Mouse (Mus musculus) stomach, postnatal 0 days (tissue): Measurements from ENCODE around the gene Rest. TPM values are rescaled to one million over a fixed set of nuclear protein-coding genes. Genes with fewer than 3 reads are reported as not detected.

Experiments used
- ATAC-seq: fragments of 200-750 bp; cut with Nextera tagmentation; 2 replicates; pipeline ENCODE4 v1.8.0; 2017; ENCODE audit not compliant: low FRiP score, low TSS enrichment
- DNase-seq: peaks from one replicate; pipeline ENCODE4 v3.0.0-alpha.2; 2016; ENCODE audit warnings: low spot score
- H3K27ac ChIP-seq: fragments of 300-500 bp; sonication (generic); replicated peaks from 2 replicates; pipeline ENCODE4 v1.5.1; 2014; ENCODE audit warnings: mild to moderate bottlenecking, control low read depth
- H3K27me3 ChIP-seq: fragments of 300-500 bp; sonication (generic); 2 replicates; pipeline ENCODE4 v1.6.1; 2014; ENCODE audit warnings: low read length; ENCODE audit not compliant: control insufficient read depth, insufficient read depth
- H3K36me3 ChIP-seq: fragments of 300-500 bp; sonication (generic); 2 replicates; pipeline ENCODE4 v1.6.1; 2014; ENCODE audit warnings: low read length, mixed read lengths; ENCODE audit not compliant: control insufficient read depth, insufficient read depth
- H3K4me1 ChIP-seq: fragments of 300-500 bp; sonication (generic); replicated peaks from 2 replicates; pipeline ENCODE4 v1.6.1; 2014; ENCODE audit warnings: antibody characterized with exemption; ENCODE audit not compliant: control insufficient read depth, insufficient read depth
- H3K4me2 ChIP-seq: fragments of 300-500 bp; sonication (generic); replicated peaks from 2 replicates; pipeline ENCODE4 v1.6.1; 2014; ENCODE audit warnings: low read depth, mild to moderate bottlenecking, control low read depth, moderate library complexity
- H3K4me3 ChIP-seq: fragments of 300-500 bp; sonication (generic); 2 replicates; pipeline ENCODE4 v1.5.1; 2014; ENCODE audit warnings: low read depth, low read length, control low read depth
- H3K9ac ChIP-seq: fragments of 300-500 bp; sonication (generic); 2 replicates; pipeline ENCODE4 v1.6.1; 2014; ENCODE audit warnings: mild to moderate bottlenecking, low read length, control low read depth, mixed read lengths
- H3K9me3 ChIP-seq: fragments of 300-500 bp; sonication (generic); 2 replicates; pipeline ENCODE4 v1.6.1; 2016; ENCODE audit warnings: low read length; ENCODE audit not compliant: control insufficient read depth
- CTCF ChIP-seq: IDR thresholded peaks from 2 replicates; pipeline ENCODE4 v1.5.1; 2016; ENCODE audit warnings: antibody characterized with exemption, low read depth, mild to moderate bottlenecking, moderate library complexity
- EP300 ChIP-seq: optimal IDR thresholded peaks from 2 replicates; pipeline ENCODE3; 2016; ENCODE audit warnings: antibody characterized with exemption
- WGBS: fragments of 180-500 bp; shearing (Covaris S2); extraction: QIAGEN DNeasy Blood & Tissue Kit; methylation state at CpG from one replicate; pipeline ENCODE4 v1.1.7; 2014; 5-methylcytosine and 5-hydroxymethylcytosine counted together
- polyA plus RNA-seq: library from polyadenylated mRNA; unstranded; fragments of >200 nt; fragmentation: Nextera tagmentation; extraction: Ambion mirVana; gene quantifications from 2 replicates; pipeline ENCODE4 v1.2.1, GENCODE M21; 2015

Gene Rest
- polyA plus RNA-seq, 1 experiment from 2014 or later: 12.5 TPM

DNA sequence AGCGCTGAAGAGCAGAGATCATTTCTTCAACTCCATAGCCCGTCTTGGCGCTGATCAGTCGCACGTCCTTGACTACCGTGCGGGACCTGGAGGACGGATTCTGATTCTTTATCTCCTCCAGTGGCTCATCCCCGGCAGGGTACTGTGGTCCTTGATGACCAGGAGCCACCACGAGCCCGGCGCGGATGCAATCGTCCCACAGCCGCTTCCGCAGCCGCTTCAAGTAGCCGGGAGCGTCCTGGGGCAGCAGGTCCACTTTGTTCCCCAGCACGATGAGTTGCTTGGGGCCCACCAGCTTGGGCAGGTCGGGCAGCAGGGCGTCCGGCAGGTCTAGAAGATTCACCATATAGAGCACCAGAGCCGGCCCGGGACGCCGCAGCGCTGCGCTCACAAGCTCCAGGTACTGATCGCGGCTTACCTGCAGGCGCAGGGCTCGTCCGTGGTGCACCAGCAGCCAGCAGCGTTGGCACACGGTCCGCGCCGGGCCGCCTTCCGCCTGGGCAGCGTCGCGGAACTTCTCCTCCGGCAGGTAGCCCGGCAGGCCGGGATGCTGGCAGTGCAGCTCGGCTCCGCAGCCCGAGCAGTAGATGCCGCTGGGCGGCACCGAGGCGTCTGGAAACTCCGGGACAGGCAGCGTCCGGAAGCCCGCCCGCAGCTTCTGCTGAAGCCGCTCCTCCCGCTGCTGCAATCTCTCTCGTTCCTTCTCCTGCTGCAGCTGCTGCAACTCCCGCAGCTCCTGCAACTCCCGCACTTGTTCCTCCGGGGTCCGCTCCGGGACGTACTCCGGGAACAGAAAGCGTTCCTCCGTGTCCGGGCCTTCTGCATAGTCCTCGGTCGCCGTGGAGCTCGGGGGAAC lies 44.0 kb downstream of the Rest start:
- Histone ChIP-seq H3K9ac (peak overlapping the region; percentile 95), H3K4me1 (peaks cover 10% of the 10 kb centered on the region; the same call in 1 of the 2 replicates), H3K4me2 (peak overlapping the region; percentile 99), H3K36me3 (peaks cover 7% of the 10 kb centered on the region; the same call in 1 of the 2 replicates), H3K4me3 (peak overlapping the region; percentile 83), H3K27ac (peak overlapping the region; percentile 8; the same call in 1 of the 2 replicates), H3K9me3 (no peaks in the 10 kb centered on the region), H3K27me3 (no peaks in the 10 kb centered on the region)
- under 1% methylated on average over 73 of the region's 76 CpGs for WGBS
- peak; percentile 19 for ATAC-seq
- TF ChIP-seq CTCF: no peak
- TF ChIP-seq EP300: no peak
- DNase-seq: peak; percentile 56

DNA sequence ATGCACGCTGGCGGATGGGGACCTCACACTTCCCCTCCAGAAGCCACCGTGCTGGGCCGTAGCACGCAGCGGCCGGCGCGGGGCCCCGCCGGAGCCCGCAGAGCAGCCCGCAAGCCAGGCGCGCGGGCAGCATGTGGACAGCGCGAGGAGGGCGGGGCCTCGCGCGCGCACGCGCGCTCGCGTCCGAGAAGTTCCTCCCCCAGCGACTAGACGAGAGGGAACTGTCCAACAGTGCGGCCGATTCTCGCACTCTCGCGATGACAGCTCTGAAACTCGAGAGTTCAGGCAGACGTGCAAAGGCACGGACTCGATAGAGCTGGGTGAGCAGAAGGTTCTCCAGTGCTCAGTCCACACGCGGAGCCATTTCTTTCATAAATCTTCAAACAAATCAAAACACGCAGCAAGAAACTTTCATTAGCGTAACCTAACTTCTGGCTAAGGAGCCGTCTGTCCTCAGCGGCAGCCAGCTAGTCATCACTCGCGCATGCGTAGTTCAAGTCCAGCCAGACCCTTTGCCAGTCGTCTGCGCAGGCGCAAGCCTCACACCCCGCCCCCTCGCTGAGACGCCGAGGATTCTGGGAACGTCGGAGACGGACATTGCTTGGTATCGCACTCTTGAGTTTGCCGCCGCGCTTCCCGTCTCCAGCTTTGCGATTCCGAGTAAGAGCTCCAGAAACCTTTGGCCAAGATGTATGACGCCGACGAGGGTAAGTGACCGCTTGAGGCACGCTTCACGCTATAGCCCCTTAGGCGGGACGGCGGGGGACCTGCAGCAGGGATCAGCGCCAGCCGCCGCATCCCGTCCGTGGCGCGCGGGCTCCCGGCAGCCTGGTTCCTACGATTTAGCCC lies 44.9 kb downstream of the Rest start, which contains the start of the genes Noa1 and Polr2b:
Gene Noa1, minus strand, starts transcription at position 161 of the 849 bp plus-strand sequence.
Gene Polr2b, plus strand, starts transcription at position 224 of the 849 bp plus-strand sequence.
- under 1% methylated on average over 85 of the region's 85 CpGs for WGBS

DNA sequence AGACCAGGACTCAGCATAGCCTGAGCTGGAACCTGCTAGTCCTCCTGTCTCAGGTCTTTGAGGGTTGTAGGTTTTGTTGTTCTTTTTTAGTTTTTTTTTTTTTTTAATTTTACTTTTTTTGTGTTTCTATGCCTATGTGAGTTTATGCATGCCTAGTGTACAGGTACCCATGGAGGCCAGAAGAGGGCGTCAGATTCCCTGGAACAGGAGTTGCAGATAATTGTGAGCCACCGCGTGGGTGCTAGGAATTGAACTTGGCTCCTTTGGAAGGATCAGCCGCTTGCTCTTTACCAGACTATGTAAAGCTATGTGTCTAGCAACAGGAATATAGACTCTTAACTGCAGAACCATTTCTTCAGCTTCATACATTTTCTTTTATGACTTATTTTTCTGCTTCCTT lies 48.9 kb downstream of the Rest start:
- Histone ChIP-seq H3K27me3 (no peaks in the 10 kb centered on the region), H3K4me3 (no peak overlapping the region), H3K4me1 (no peaks in the 10 kb centered on the region; the same call in 1 of the 2 replicates), H3K4me2 (no peak overlapping the region), H3K27ac (no peak overlapping the region), H3K9ac (no peak overlapping the region), H3K9me3 (no peaks in the 10 kb centered on the region), H3K36me3 (peaks cover 8% of the 10 kb centered on the region)
- ATAC-seq (no peak), DNase-seq (no peak)
- TF ChIP-seq CTCF: no peak
- TF ChIP-seq EP300: no peak
- WGBS: 93% methylated on average over 4 of the region's 4 CpGs

More for the DNA sequence above, 44.9 kb downstream of the Rest start, which contains the start of the genes Noa1 and Polr2b:
- ATAC-seq (peak; percentile 98), DNase-seq (peak; percentile 98)
- peak within 1 kb of the TSS; percentile 93 for H3K27ac ChIP-seq
- peaks cover 7% of the 10 kb centered on the region; the same call in 1 of the 2 replicates for H3K36me3 ChIP-seq
- peak within 1 kb of the TSS; percentile 83 for H3K4me3 ChIP-seq
- H3K4me2 ChIP-seq: peak within 1 kb of the TSS; percentile 99
- H3K9ac ChIP-seq: peak within 1 kb of the TSS; percentile 95
- TF ChIP-seq CTCF (peak; percentile 43), EP300 (peak; percentile 95)
- H3K27me3 ChIP-seq: no peaks in the 10 kb centered on the region
- H3K9me3 ChIP-seq: no peaks in the 10 kb centered on the region
- H3K4me1 ChIP-seq: peaks cover 10% of the 10 kb centered on the region; the same call in 1 of the 2 replicates

DNA sequence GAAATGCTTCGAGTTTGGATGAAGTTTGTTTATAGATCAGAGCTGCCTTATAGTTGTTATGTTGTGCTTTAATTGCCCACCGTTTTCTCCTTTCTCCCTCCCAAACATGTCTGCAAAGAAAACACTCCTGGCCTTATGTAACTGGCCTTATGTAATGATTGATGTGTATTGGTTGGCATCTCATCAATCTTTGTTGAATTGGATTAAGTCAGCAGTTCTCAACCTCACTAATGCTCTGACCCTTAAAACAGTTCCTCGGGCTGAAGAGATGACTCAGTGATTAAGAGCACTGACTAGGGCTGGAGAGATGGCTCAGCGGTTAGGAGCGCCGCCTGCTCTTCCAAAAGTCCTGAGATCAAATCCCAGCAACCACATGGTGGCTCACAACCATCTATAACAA lies 49.7 kb downstream of the Rest start:
- WGBS: 77% methylated on average over 6 of the region's 6 CpGs
- Histone ChIP-seq H3K4me1 (no peaks in the 10 kb centered on the region), H3K4me3 (no peak overlapping the region), H3K27me3 (no peaks in the 10 kb centered on the region), H3K27ac (no peak overlapping the region), H3K36me3 (peaks cover 8% of the 10 kb centered on the region), H3K9me3 (no peaks in the 10 kb centered on the region), H3K4me2 (no peak overlapping the region), H3K9ac (no peak overlapping the region)
- DNase-seq (no peak), ATAC-seq (no peak)
- TF ChIP-seq CTCF: no peak
- TF ChIP-seq EP300: no peak

DNA sequence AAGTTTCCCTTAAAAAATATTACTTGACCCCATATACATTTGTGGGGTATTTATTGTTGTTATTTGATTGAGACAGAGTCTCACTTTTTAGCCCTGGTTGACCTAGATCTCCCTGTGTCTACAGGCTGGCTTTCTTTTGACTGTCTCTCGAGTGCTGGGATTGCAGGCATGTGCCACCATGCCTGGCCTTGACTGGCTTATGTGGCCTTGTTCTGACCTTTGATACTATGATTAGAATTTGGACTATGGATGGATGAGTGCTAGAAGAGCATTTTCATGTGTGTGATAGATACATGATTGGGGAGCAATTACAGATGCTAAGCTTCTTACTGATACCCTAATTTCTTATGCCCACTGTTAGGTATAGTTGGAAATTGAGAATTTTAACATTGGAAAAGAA lies 59.6 kb downstream of the Rest start:
- TF ChIP-seq CTCF (no peak), EP300 (no peak)
- Histone ChIP-seq H3K9ac (no peak overlapping the region), H3K4me2 (no peak overlapping the region), H3K4me1 (no peaks in the 10 kb centered on the region), H3K27ac (no peak overlapping the region), H3K9me3 (no peaks in the 10 kb centered on the region), H3K27me3 (no peaks in the 10 kb centered on the region), H3K36me3 (peaks cover 41% of the 10 kb centered on the region), H3K4me3 (no peak overlapping the region)
- DNase-seq (no peak), ATAC-seq (no peak)
- 93% methylated on average over 1 of the region's 1 CpGs for WGBS
